Mouse (Mus musculus): Measurements from ENCODE around the gene Hnrnpm.

DNA sequence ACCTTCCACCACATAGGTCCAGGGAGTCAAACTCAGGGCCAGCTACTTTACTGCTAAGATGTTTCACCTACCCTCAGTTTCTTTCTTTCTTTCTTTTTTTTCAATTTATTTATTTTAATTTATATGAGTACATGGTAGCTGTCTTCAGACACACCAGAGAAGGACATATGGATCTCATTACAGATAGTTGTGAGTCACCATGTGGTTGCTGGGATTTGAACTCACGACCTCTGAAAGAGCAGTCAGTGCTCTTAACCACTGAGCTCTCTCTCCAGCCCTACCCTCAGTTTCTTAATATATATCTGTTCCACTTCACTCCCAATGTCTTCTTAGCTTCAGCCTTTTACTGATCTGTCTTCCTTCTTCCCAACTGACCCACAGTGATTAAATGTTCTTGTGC, 8.8 kb upstream of the Hnrnpm start:
- no peak for TF ChIP-seq CTCF (IDR thresholded peaks at IDR 0.05; ENCODE audit: control insufficient read depth, insufficient read depth, insufficient replicate concordance, low read depth, low read length)
- no peak for TF ChIP-seq POLR2A (IDR thresholded peaks at IDR 0.05; ENCODE audit: control insufficient read depth, low read depth, low read length)
